Mouse (Mus musculus) testis, adult 2 months (tissue): ENCODE results near the gene Rpl36-ps4.

Experiments
- CTCF ChIP-seq: fragments of 200-500 bp; IDR thresholded peaks from 2 replicates; pipeline ENCODE4 v1.5.1; 2012; ENCODE audit warnings: low read depth, mild to moderate bottlenecking, inconsistent platforms, low read length, moderate library complexity; ENCODE audit not compliant: control insufficient read depth, insufficient read depth, insufficient replicate concordance
- POLR2A ChIP-seq: fragments of 200-500 bp; IDR thresholded peaks from 2 replicates; pipeline ENCODE4 v1.6.1; 2012; ENCODE audit warnings: low read depth, mild to moderate bottlenecking, inconsistent platforms, low read length, moderate library complexity; ENCODE audit not compliant: control insufficient read depth

GRCm38 (mm10) chr17:87871461-87872126, 49.2 kb upstream of the Rpl36-ps4 start:
- TF ChIP-seq POLR2A = no peak
- TF ChIP-seq CTCF = no peak
